Mouse (Mus musculus): ENCODE results near the gene Cd3e. TPM values are rescaled to one million over a fixed set of nuclear protein-coding genes. Genes with fewer than 3 reads are reported as not detected.
"Not testable (repeated sequence)": the region's sequence is repeated elsewhere in the genome, so short reads cannot be mapped to it uniquely, and the experiment has no call there.

Gene Cd3e
- polyA plus RNA-seq, 1 experiment = 0.05 TPM

GRCm38 (mm10) chr9:44977813-44978212, 31.6 kb downstream of the Cd3e start:
- Histone ChIP-seq H3K27ac (ENCODE audit: insufficient read depth, low read length) (no peak overlapping the region), H3K27me3 (ENCODE audit: control insufficient read depth, insufficient read depth, low read length) (no peaks in the 10 kb centered on the region; the same call in 1 of the 2 replicates), H3K4me3 (replicated peaks; ENCODE audit: insufficient read depth, low read depth, low read length) (no peak overlapping the region), H3K4me1 (ENCODE audit: control insufficient read depth, insufficient read depth, low read length) (no peaks in the 10 kb centered on the region)
- DNase-seq = no peak
- TF ChIP-seq POLR2A (IDR thresholded peaks at IDR 0.05; ENCODE audit: borderline replicate concordance, insufficient read depth, low read length) = no peak
- no peak for TF ChIP-seq CTCF (IDR thresholded peaks at IDR 0.05; ENCODE audit: borderline replicate concordance, insufficient read depth, low read depth, low read length)
- WGBS = 72% methylated on average over 6 of the region's 6 CpGs

- H3K4me3 ChIP-seq (replicated peaks; ENCODE audit: insufficient read depth, low read depth, low read length) = no peak overlapping the region
- H3K4me1 ChIP-seq (ENCODE audit: control insufficient read depth, insufficient read depth, low read length) = no peaks in the 10 kb centered on the region
- H3K27me3 ChIP-seq (ENCODE audit: control insufficient read depth, insufficient read depth, low read length) = no peaks in the 10 kb centered on the region
- WGBS = 69% methylated on average over 1 of the region's 1 CpGs
- H3K27ac ChIP-seq (ENCODE audit: insufficient read depth, low read length) = no peak overlapping the region
- TF ChIP-seq CTCF (IDR thresholded peaks at IDR 0.05; ENCODE audit: borderline replicate concordance, insufficient read depth, low read depth, low read length) (0 out of 2 replicates have a peak, but pooled peaks have one; percentile 18), POLR2A (IDR thresholded peaks at IDR 0.05; ENCODE audit: borderline replicate concordance, insufficient read depth, low read length) (no peak)
- no peak for DNase-seq
Measured at GRCm38 (mm10) chr9:44969450-44969849, 40.0 kb downstream of the Cd3e start.

- WGBS = 74% methylated on average over 5 of the region's 5 CpGs
- not testable (repeated sequence) for H3K27me3 ChIP-seq (ENCODE audit: control insufficient read depth, insufficient read depth, low read length); H3K4me1 ChIP-seq (ENCODE audit: control insufficient read depth, insufficient read depth, low read length)
Measured at GRCm38 (mm10) chr9:44967763-44968162, 41.7 kb downstream of the Cd3e start.

GRCm38 (mm10) chr9:44966815-44967242, 42.6 kb downstream of the Cd3e start:
- no peaks in the 10 kb centered on the region for H3K4me1 ChIP-seq (ENCODE audit: control insufficient read depth, insufficient read depth, low read length)
- peak; percentile 85 to 89 for DNase-seq
- 25% methylated on average over 3 of the region's 3 CpGs for WGBS
- H3K27ac ChIP-seq (ENCODE audit: insufficient read depth, low read length) = no peak overlapping the region
- H3K4me3 ChIP-seq (replicated peaks; ENCODE audit: insufficient read depth, low read depth, low read length) = no peak overlapping the region
- H3K27me3 ChIP-seq (ENCODE audit: control insufficient read depth, insufficient read depth, low read length) = no peaks in the 10 kb centered on the region
- TF ChIP-seq CTCF (IDR thresholded peaks at IDR 0.05; ENCODE audit: borderline replicate concordance, insufficient read depth, low read depth, low read length) (peak; percentile 84), POLR2A (IDR thresholded peaks at IDR 0.05; ENCODE audit: borderline replicate concordance, insufficient read depth, low read length) (no peak)

More at GRCm38 (mm10) chr9:44967763-44968162, 41.7 kb downstream of the Cd3e start:
- H3K4me3 ChIP-seq (replicated peaks; ENCODE audit: insufficient read depth, low read depth, low read length); DNase-seq; H3K27ac ChIP-seq (ENCODE audit: insufficient read depth, low read length): not testable (repeated sequence)

- TF ChIP-seq POLR2A (IDR thresholded peaks at IDR 0.05; ENCODE audit: borderline replicate concordance, insufficient read depth, low read length) (no peak), CTCF (IDR thresholded peaks at IDR 0.05; ENCODE audit: borderline replicate concordance, insufficient read depth, low read depth, low read length) (no peak)
- no peak for DNase-seq
- 10% methylated on average over 10 of the region's 10 CpGs for WGBS
Measured at GRCm38 (mm10) chr9:44965833-44966466, 43.5 kb downstream of the Cd3e start.

GRCm38 (mm10) chr9:44965126-44965832, 44.1 kb downstream of the Cd3e start, which contains the start of gene Ube4a:
TSS of gene Ube4a (minus strand) at chr9:44965600.
- under 1% methylated on average over 39 of the region's 39 CpGs for WGBS

More at GRCm38 (mm10) chr9:44965833-44966466, 43.5 kb downstream of the Cd3e start:
- Histone ChIP-seq H3K4me1 (ENCODE audit: control insufficient read depth, insufficient read depth, low read length) (no peaks in the 10 kb centered on the region), H3K4me3 (replicated peaks; ENCODE audit: insufficient read depth, low read depth, low read length) (peak overlapping the region; percentile 71), H3K27me3 (ENCODE audit: control insufficient read depth, insufficient read depth, low read length) (no peaks in the 10 kb centered on the region), H3K27ac (ENCODE audit: insufficient read depth, low read length) (no peak overlapping the region)

GRCm38 (mm10) chr9:44954432-44954831, 55.0 kb downstream of the Cd3e start:
- Histone ChIP-seq H3K4me1 (ENCODE audit: control insufficient read depth, insufficient read depth, low read length) (no peaks in the 10 kb centered on the region), H3K27ac (ENCODE audit: insufficient read depth, low read length) (no peak overlapping the region), H3K4me3 (replicated peaks; ENCODE audit: insufficient read depth, low read depth, low read length) (no peak overlapping the region), H3K27me3 (ENCODE audit: control insufficient read depth, insufficient read depth, low read length) (no peaks in the 10 kb centered on the region)
- no peak for DNase-seq
- WGBS = 94% methylated on average over 3 of the region's 3 CpGs
- TF ChIP-seq POLR2A (IDR thresholded peaks at IDR 0.05; ENCODE audit: borderline replicate concordance, insufficient read depth, low read length) (no peak), CTCF (IDR thresholded peaks at IDR 0.05; ENCODE audit: borderline replicate concordance, insufficient read depth, low read depth, low read length) (no peak)

More at GRCm38 (mm10) chr9:44965126-44965832, 44.1 kb downstream of the Cd3e start, which contains the start of gene Ube4a:
- H3K4me1 ChIP-seq (ENCODE audit: control insufficient read depth, insufficient read depth, low read length) = no peaks in the 10 kb centered on the region
- H3K4me3 ChIP-seq (replicated peaks; ENCODE audit: insufficient read depth, low read depth, low read length) = peak within 1 kb of the TSS; percentile 98
- peak; percentile 91; the same call in 1 of the 2 replicates for TF ChIP-seq POLR2A (IDR thresholded peaks at IDR 0.05; ENCODE audit: borderline replicate concordance, insufficient read depth, low read length)
- TF ChIP-seq CTCF (IDR thresholded peaks at IDR 0.05; ENCODE audit: borderline replicate concordance, insufficient read depth, low read depth, low read length) = no peak
- no peaks in the 10 kb centered on the region for H3K27me3 ChIP-seq (ENCODE audit: control insufficient read depth, insufficient read depth, low read length)
- peak within 1 kb of the TSS; percentile 63; the same call in 1 of the 2 replicates for H3K27ac ChIP-seq (ENCODE audit: insufficient read depth, low read length)
- peak; percentile 99 to 100 for DNase-seq

Other genes starting within 250 kb of the Cd3e start
- gene Arcn1, start 241.8 kb downstream of the Cd3e start, polyA plus RNA-seq (2012; rRNA removed) = 61.6 and 61.8 TPM in 2 replicates
- 106 and 110 TPM in 2 replicates for gene Ift46, start 241.7 kb downstream of the Cd3e start, polyA plus RNA-seq (2012; rRNA removed)
- 203 and 229 TPM in 2 replicates for gene Tmem25, start 210.3 kb downstream of the Cd3e start, polyA plus RNA-seq (2012; rRNA removed)
- 0.67 and 1.1 TPM in 2 replicates for gene Ttc36, start 206.6 kb downstream of the Cd3e start, polyA plus RNA-seq (2012; rRNA removed)
- gene Kmt2a, start 128.3 kb downstream of the Cd3e start, polyA plus RNA-seq (2012; rRNA removed) = 31.3 and 39.0 TPM in 2 replicates
- gene Atp5l, start 88.9 kb downstream of the Cd3e start, polyA plus RNA-seq (2012; rRNA removed) = 989 and 996 TPM in 2 replicates
- gene Ube4a, start 44.0 kb downstream of the Cd3e start, polyA plus RNA-seq (2012; rRNA removed) = 34.7 and 37.4 TPM in 2 replicates
- not detected in 2 replicates for gene Cd3g, start 29.2 kb downstream of the Cd3e start, polyA plus RNA-seq (2012; rRNA removed)
- 0.08 and 0.10 TPM in 2 replicates for gene Cd3d, start 27.8 kb downstream of the Cd3e start, polyA plus RNA-seq (2012; rRNA removed)
- 1.1 and 2.4 TPM in 2 replicates for gene Mpzl2, start 30.2 kb upstream of the Cd3e start, polyA plus RNA-seq (2012; rRNA removed)
- 7.4 and 8.3 TPM in 2 replicates for gene Mpzl3, start 45.6 kb upstream of the Cd3e start, polyA plus RNA-seq (2012; rRNA removed)
- 3.8 and 4.2 TPM in 2 replicates for gene Jaml, start 69.6 kb upstream of the Cd3e start, polyA plus RNA-seq (2012; rRNA removed)
- 151 and 165 TPM in 2 replicates for gene Scn2b, start 108.2 kb upstream of the Cd3e start, polyA plus RNA-seq (2012; rRNA removed)
- 78.8 and 109 TPM in 2 replicates for gene Scn4b, start 128.8 kb upstream of the Cd3e start, polyA plus RNA-seq (2012; rRNA removed)
- gene BC049352, start 172.4 kb upstream of the Cd3e start, polyA plus RNA-seq (2012; rRNA removed) = 1.9 and 2.8 TPM in 2 replicates
- 0.11 and 0.34 TPM in 2 replicates for gene Tmprss4, start 194.5 kb upstream of the Cd3e start, polyA plus RNA-seq (2012; rRNA removed)

Measured in cerebellum, adult 2 months (tissue).